Mouse (Mus musculus): ENCODE results near the gene Megf11.

DNA sequence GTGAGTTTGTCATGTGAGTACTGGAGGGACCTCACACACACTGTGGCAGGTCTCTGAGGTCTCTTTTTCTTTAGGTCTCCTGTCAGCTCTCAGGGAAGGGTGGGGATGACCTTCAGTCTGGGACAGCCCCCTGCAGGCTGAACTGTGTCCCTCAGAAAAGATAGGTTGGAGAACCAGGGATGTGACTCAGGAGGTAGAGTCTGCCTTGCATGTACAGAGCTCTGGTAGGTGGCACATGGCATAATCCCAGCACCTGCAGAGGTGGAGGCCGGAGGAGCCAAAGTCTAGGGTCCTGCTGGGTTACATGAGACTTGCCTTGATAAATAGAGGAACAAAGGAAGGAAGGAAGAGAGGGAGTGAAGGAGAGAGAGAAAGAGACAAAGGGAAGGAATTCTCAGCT lies 206.0 kb downstream of the Megf11 start:
- TF ChIP-seq MAX (IDR thresholded peaks at IDR 0.05; ENCODE audit: low read depth) (no peak), MYOG (IDR thresholded peaks at IDR 0.05; ENCODE audit: control insufficient read depth in 1 of 3, insufficient read depth in 1 of 3, insufficient read length in 2 of 3, low read depth in 2 of 3) (no peak), POLR2A (IDR thresholded peaks at IDR 0.05; ENCODE audit: insufficient read length, low read depth) (no peak), TCF12 (IDR thresholded peaks at IDR 0.05; ENCODE audit: insufficient read depth, poor library complexity, severe bottlenecking) (no peak), E2F4 (IDR thresholded peaks at IDR 0.05; ENCODE audit: insufficient read depth) (no peak), POLR2AphosphoS2 (IDR thresholded peaks at IDR 0.05; ENCODE audit: insufficient read length, low read depth) (no peak), TCF3 (IDR thresholded peaks at IDR 0.05; ENCODE audit: insufficient read length, low read depth) (no peak), USF1 (IDR thresholded peaks at IDR 0.05; ENCODE audit: low read depth) (no peak), SRF (IDR thresholded peaks at IDR 0.05; ENCODE audit: control insufficient read depth, insufficient read length, low read depth) (no peak), MYOD1 (IDR thresholded peaks at IDR 0.05; ENCODE audit: control insufficient read depth in 1 of 3, insufficient read length in 2 of 3, low read depth in 2 of 3) (no peak), CEBPB (IDR thresholded peaks at IDR 0.05; ENCODE audit: insufficient read depth, poor library complexity, severe bottlenecking) (no peak)

Measured in myocyte (in vitro differentiated cells).